Mouse (Mus musculus): Measurements from ENCODE around the gene Plcd1.

The Plcd1 gene

DNA sequence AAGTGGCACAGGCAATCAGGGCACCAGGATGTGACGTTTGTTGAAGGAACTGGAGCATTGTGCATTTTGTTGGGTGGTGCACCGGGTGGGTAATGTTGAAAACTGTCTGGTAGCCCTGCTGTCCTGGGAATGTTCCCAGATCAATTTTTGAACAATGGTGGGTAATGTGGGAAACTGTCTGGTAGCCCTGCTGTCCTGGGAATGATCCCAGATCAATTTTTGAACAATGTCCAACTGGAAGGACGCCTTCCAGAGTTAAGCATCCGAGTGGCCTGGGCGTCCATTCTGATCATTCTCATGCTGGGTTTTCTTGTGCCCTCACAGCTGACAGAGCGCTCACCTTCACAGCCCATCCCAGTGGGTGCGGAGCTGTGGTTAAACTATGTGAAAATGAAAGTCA is 66.0 kb downstream of the Plcd1 start:
- no peak for DNase-seq (ENCODE audit: extremely low read depth, insufficient read length, low spot score)

DNA sequence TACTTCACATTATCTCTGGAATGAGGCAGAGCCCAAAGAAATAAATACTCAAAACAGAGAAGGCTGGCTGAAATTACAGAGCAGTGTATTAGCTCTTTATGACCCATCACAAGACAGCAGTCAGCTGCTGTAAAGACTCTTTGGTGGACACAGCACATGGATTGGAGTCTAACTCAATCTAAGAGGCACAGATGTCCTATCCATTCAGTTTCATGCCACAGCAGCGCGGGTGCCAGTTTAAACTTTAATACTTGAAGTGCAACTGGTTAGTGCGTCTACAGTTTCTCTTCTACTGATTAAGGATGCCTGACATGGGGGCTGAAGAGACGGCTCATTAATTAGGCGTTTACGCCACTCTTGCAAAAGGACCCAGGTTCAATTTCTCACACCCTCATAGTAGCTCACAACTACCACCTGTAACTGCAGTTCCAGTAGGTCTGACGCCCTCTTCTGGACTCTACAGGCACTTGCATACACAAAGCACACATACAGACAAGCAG is 67.4 kb downstream of the Plcd1 start:
- DNase-seq (ENCODE audit: extremely low read depth, insufficient read length, low spot score) = no peak

DNA sequence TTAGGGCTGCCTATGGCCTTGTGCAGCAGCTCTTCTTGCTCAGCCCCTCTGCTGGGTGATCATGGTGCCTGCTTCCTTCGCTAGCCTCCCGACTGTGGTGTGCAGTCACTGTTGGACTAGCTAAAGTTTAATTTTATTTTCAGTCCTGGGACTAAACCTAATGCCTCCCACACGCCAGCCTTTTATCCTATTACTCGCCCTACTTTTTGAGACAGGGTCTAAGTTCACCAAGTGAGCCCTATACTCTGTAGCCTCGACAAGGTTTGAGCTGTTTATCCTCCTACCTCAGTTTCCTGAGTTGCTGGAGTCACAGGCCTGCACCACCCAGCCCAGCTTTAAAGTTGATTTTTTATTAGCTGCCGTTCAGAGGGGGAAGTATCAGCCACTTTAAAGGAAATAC is 68.0 kb downstream of the Plcd1 start:
- no peak for DNase-seq (ENCODE audit: extremely low read depth, insufficient read length, low spot score)

DNA sequence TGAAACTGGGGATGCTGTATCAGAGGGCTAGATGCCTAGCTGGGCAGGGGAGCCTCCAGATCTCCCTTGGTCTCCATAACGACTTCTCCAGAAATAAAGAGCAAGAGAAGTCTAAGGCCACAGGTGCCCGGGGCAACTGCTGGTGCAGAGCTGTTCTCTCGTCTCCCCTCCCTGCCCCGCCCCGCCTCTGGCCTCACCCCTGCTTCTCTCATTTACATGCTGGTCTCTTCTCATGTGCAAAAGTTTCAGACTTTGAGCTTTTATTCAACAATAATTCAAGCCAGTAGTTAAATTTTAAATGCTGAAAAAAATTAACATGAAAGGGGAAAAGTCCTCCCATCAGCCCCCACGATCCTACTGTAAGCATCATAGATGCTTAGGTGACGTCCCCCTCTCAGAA is 71.6 kb downstream of the Plcd1 start:
- no peak for DNase-seq (ENCODE audit: extremely low read depth, insufficient read length, low spot score)
